Mouse (Mus musculus) embryonic facial prominence, embryonic 13.5 days (tissue): Measurements from ENCODE around the gene Cep170. TPM values are rescaled to one million over a fixed set of nuclear protein-coding genes. Genes with fewer than 3 reads are reported as not detected.
A peak's percentile ranks its signal among the peaks of the same experiment; 100 is the strongest.
"Not testable (repeated sequence)": the region's sequence is repeated elsewhere in the genome, so short reads cannot be mapped to it uniquely, and the experiment has no call there.

Experiments
- ATAC-seq: fragments of 200-750 bp; cut with Nextera tagmentation; 2 replicates; pipeline ENCODE4 v1.8.0; 2017; ENCODE audit warnings: low read depth; ENCODE audit not compliant: insufficient number of reproducible peaks, insufficient read depth, low FRiP score, low TSS enrichment
- H3K27ac ChIP-seq: fragments of 300-500 bp; sonication (generic); 2 replicates; pipeline ENCODE4 v1.5.1; 2015; ENCODE audit warnings: moderate library complexity, mild to moderate bottlenecking, inconsistent platforms
- H3K27me3 ChIP-seq: fragments of 300-500 bp; sonication (generic); 2 replicates; pipeline ENCODE4 v1.6.1; 2015; ENCODE audit warnings: mild to moderate bottlenecking, inconsistent platforms
- H3K36me3 ChIP-seq: fragments of 300-500 bp; sonication (generic); 2 replicates; pipeline ENCODE4 v1.6.1; 2015; ENCODE audit warnings: mild to moderate bottlenecking, inconsistent platforms
- H3K4me1 ChIP-seq: fragments of 300-500 bp; sonication (generic); 2 replicates; pipeline ENCODE4 v1.6.1; 2015; ENCODE audit warnings: inconsistent platforms
- H3K4me2 ChIP-seq: fragments of 300-500 bp; sonication (generic); 2 replicates; pipeline ENCODE4 v1.6.1; 2015; ENCODE audit warnings: moderate library complexity, mild to moderate bottlenecking, inconsistent platforms
- H3K4me3 ChIP-seq: fragments of 300-500 bp; sonication (generic); 2 replicates; pipeline ENCODE4 v1.5.1; 2015; ENCODE audit warnings: mild to moderate bottlenecking, inconsistent platforms
- H3K9ac ChIP-seq: fragments of 300-500 bp; sonication (generic); 2 replicates; pipeline ENCODE4 v1.6.1; 2015; ENCODE audit warnings: mild to moderate bottlenecking, inconsistent platforms
- H3K9me3 ChIP-seq: fragments of 300-500 bp; sonication (generic); 2 replicates; pipeline ENCODE4 v1.6.1; 2016; ENCODE audit warnings: inconsistent platforms
- WGBS: fragments of 180-500 bp; shearing (Covaris S2); methylation state at CpG from one replicate; pipeline ENCODE4 v1.1.7; 2015; ENCODE audit warnings: mixed read lengths; 5-methylcytosine and 5-hydroxymethylcytosine counted together
- polyA plus RNA-seq: library from polyadenylated mRNA; unstranded; fragments of >200 nt; fragmentation: Nextera tagmentation; extraction: Ambion mirVana; gene quantifications from 2 replicates; pipeline ENCODE4 v1.2.1, GENCODE M21; 2015

Gene Cep170
- 33.6 and 39.3 TPM in 2 replicates for polyA plus RNA-seq

DNA sequence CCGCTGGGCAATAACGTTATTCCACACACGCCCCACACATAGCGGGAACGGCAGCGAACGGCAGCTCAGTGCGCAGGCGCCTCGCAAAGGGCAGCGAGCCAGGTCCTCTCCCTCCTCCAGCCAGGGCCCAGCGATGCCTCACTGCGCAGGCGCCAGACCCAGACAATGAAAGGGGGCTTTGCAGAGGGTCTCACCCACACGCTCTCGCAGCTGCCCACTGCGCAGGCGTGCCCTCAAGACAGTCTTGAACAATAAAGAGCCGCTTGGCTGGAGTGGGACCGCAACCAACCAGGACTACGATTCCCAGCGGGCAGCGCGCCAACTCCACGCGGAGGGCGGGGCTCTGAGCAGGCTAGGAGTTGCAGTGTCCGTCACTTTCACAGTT is at the start of gene Cep170:
TSS of gene Cep170 (minus strand) at position 32 of the 385 bp plus-strand sequence.
- peaks cover 14% of the 10 kb centered on the region for H3K4me1 ChIP-seq
- H3K9me3 ChIP-seq: no peaks in the 10 kb centered on the region
- peak within 1 kb of the TSS; percentile 98 for H3K27ac ChIP-seq
- H3K4me3 ChIP-seq: peak within 1 kb of the TSS; percentile 92
- no peaks in the 10 kb centered on the region for H3K27me3 ChIP-seq
- H3K4me2 ChIP-seq: peak within 1 kb of the TSS; percentile 77
- H3K9ac ChIP-seq: peak within 1 kb of the TSS; percentile 92
- WGBS: under 1% methylated on average over 26 of the region's 28 CpGs
- H3K36me3 ChIP-seq: no peaks in the 10 kb centered on the region
- peak; percentile 98 for ATAC-seq

- H3K4me3 ChIP-seq: no peak overlapping the region
- no peaks in the 10 kb centered on the region for H3K9me3 ChIP-seq
- no peaks in the 10 kb centered on the region for H3K27me3 ChIP-seq
- H3K4me2 ChIP-seq: no peak overlapping the region
- peaks cover 8% of the 10 kb centered on the region for H3K4me1 ChIP-seq
- H3K9ac ChIP-seq: no peak overlapping the region
- no peaks in the 10 kb centered on the region for H3K36me3 ChIP-seq
- 54% methylated on average over 9 of the region's 9 CpGs for WGBS
- ATAC-seq: no peak
- no peak overlapping the region for H3K27ac ChIP-seq
Observed at GRCm38 (mm10) chr1:176861981-176862644, 48.2 kb upstream of the Cep170 start.

GRCm38 (mm10) chr1:176852813-176853590 is 39.1 kb upstream of the Cep170 start:
- H3K36me3 ChIP-seq: peaks cover 17% of the 10 kb centered on the region

DNA sequence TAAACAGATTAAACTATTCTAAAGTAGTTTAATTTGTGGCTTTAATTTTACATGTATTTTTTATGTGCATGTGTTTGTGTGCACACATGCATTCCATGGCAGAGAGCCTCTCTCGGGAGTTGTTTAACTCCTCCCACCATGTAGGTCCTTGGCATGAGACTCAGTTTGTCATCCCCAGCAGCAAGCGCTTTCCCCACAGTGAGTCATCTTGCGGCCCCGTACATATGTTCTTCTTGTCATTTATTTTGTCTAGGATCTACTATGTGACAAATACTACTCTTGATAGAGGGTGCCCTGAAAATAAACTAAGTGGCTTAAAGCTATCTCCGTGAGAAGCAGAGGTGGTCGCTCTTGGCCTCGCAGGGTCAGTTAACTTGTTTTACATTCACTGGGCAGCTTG is 37.5 kb upstream of the Cep170 start:
- Histone ChIP-seq H3K4me2 (no peak overlapping the region), H3K9me3 (peaks cover 8% of the 10 kb centered on the region), H3K36me3 (peaks cover 17% of the 10 kb centered on the region), H3K27ac (no peak overlapping the region), H3K27me3 (no peaks in the 10 kb centered on the region), H3K4me1 (peaks cover 6% of the 10 kb centered on the region), H3K9ac (no peak overlapping the region), H3K4me3 (no peak overlapping the region)
- no peak for ATAC-seq
- WGBS: 98% methylated on average over 7 of the region's 7 CpGs

More at GRCm38 (mm10) chr1:176852813-176853590, 39.1 kb upstream of the Cep170 start:
- H3K9ac ChIP-seq: no peak overlapping the region
- H3K4me3 ChIP-seq: no peak overlapping the region
- H3K27me3 ChIP-seq: no peaks in the 10 kb centered on the region
- peaks cover 8% of the 10 kb centered on the region for H3K9me3 ChIP-seq
- ATAC-seq: no peak
- no peak overlapping the region for H3K27ac ChIP-seq
- WGBS: 77% methylated on average over 9 of the region's 9 CpGs
- H3K4me1 ChIP-seq: peaks cover 6% of the 10 kb centered on the region
- H3K4me2 ChIP-seq: no peak overlapping the region

DNA sequence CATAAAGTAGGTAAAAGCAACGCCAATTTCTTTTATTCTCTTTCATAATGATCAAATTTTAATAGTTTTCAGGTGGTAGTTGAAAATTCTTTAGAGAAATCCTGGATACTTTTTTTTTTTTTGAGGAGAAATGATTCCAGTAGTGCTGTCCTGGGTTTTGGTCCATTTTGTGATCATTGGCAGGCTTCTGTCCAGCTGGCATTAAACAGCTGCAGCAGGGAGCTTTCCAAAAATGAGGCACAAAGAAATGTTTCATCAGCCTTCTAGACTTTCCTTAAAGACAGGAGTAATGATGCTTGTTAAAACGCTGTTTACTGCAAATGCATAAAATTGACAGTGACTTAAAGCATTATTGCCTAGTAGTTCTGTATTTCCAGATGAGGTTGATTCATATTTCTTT is 35.5 kb upstream of the Cep170 start:
- H3K9me3 ChIP-seq: peaks cover 8% of the 10 kb centered on the region
- no peak overlapping the region for H3K4me3 ChIP-seq
- H3K27ac ChIP-seq: no peak overlapping the region
- WGBS: 69% methylated on average over 2 of the region's 2 CpGs
- no peak for ATAC-seq
- no peaks in the 10 kb centered on the region for H3K27me3 ChIP-seq
- peaks cover 23% of the 10 kb centered on the region for H3K36me3 ChIP-seq
- peaks cover 6% of the 10 kb centered on the region for H3K4me1 ChIP-seq
- H3K9ac ChIP-seq: no peak overlapping the region
- no peak overlapping the region for H3K4me2 ChIP-seq

GRCm38 (mm10) chr1:176848613-176849290 is 34.9 kb upstream of the Cep170 start:
- Histone ChIP-seq H3K9me3 (peaks cover 8% of the 10 kb centered on the region), H3K36me3 (peaks cover 23% of the 10 kb centered on the region), H3K27me3 (no peaks in the 10 kb centered on the region), H3K4me1 (peaks cover 6% of the 10 kb centered on the region), H3K9ac (no peak overlapping the region), H3K4me3 (no peak overlapping the region), H3K4me2 (no peak overlapping the region), H3K27ac (no peak overlapping the region)
- no peak for ATAC-seq
- 65% methylated on average over 11 of the region's 11 CpGs for WGBS

DNA sequence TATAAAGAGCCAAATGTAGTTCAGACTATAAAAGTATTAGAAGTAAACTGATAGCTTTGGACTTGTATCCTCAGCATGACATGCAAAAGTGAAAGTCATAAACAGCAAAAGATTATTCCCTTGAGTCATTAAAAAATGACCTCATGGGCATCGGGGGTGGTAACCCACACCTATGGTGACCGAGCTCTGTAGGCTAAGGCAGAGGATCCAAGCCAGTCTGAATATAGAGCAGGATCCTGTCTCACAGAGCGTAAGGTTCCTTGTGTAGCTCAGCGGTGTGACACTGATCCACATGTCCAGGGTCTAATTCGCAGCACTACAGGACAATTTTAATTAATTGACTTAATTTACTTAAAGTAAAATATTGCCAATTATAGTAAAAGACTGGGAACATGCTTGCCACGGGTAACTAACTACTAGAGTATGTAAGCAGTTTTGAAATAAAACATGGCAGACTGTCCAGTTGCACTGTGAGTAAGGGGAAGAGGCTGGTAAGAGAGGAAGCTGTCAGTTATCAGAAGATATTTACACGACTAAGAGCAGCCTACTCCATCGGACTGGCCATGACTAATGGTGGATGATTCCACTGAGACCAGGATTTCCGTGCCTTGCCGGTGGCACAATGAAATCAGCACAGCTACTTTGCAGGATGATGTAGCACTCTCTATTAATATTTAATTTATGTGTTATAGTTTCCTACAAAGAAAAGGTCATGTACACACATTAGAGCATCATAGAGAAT is 33.4 kb upstream of the Cep170 start:
- WGBS: 81% methylated on average over 10 of the region's 10 CpGs
- no peak overlapping the region for H3K27ac ChIP-seq
- no peak overlapping the region for H3K9ac ChIP-seq
- H3K36me3 ChIP-seq: peaks cover 12% of the 10 kb centered on the region
- no peak for ATAC-seq
- no peaks in the 10 kb centered on the region for H3K27me3 ChIP-seq
- no peak overlapping the region for H3K4me2 ChIP-seq
- peaks cover 2% of the 10 kb centered on the region for H3K9me3 ChIP-seq
- H3K4me1 ChIP-seq: peaks cover 6% of the 10 kb centered on the region
- no peak overlapping the region for H3K4me3 ChIP-seq

DNA sequence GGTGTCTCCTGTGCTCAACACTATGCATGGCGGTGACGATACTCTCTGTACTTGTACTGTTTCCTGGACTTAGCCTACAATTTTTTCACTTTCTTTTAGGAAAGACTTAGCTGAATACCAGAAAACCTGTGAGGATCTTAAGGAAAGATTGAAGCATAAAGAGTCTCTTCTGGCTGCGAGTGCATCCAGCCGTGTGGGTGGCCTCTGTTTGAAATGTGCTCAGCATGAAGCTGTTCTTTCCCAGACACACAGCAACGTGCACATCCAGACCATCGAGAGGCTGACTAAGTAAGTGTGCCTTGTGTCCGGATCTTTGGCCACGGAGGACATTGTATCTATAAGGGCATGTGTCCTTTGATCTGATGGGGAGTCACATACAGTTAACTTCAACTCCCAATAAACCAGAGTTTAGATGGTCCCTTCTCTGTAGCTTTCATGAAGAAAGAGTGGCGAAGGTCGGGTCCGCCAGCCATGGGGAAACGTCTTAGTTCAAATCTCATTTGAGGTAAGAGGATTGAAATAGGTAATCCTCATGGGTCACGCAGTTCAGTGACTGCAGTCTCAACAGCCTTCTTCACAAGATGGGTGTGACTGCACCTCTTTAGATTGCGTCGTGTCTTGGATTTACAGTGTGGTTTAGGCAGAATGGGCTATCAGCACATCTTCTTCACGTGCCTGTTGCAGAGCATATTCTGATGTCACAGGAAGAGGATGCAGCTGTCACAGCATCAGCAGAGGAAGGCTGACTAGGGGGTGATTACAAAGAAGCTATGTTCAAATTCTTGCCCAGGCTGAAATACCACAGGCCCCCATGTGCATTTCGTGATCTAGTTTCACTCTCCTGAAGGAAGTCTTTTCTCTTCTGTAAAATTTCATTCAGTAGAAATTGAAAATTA is 31.5 kb upstream of the Cep170 start:
- no peak overlapping the region for H3K27ac ChIP-seq
- WGBS: 75% methylated on average over 17 of the region's 17 CpGs
- H3K27me3 ChIP-seq: no peaks in the 10 kb centered on the region
- peaks cover 16% of the 10 kb centered on the region; the same call in 1 of the 2 replicates for H3K36me3 ChIP-seq
- no peak overlapping the region for H3K4me2 ChIP-seq
- H3K4me3 ChIP-seq: no peak overlapping the region
- ATAC-seq: no peak
- H3K9me3 ChIP-seq: no peaks in the 10 kb centered on the region
- H3K4me1 ChIP-seq: peaks cover 6% of the 10 kb centered on the region
- no peak overlapping the region for H3K9ac ChIP-seq

DNA sequence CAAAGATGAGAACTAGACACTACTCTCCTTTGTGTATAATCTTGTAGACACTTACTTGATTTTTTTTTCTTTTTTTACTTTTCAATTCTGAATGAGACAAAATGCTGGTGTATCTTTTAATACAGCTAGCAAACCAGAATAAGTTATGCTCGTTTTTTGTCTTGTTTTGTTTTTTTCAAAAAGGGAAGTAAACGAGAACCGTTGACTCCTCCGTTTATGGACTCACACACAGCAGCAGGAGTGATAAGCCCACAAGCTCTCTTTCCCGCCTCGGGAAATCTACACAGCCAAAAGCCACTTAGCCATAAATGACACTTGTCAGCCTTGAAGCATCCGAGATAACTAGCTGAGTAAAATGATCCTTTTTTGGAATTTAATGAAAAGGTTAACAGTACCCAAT is 22.7 kb upstream of the Cep170 start:
- not testable (repeated sequence) for H3K27me3 ChIP-seq, H3K4me2 ChIP-seq, H3K4me3 ChIP-seq, H3K36me3 ChIP-seq, H3K9ac ChIP-seq, H3K9me3 ChIP-seq, H3K27ac ChIP-seq, ATAC-seq, H3K4me1 ChIP-seq
- 75% methylated on average over 7 of the region's 7 CpGs for WGBS

DNA sequence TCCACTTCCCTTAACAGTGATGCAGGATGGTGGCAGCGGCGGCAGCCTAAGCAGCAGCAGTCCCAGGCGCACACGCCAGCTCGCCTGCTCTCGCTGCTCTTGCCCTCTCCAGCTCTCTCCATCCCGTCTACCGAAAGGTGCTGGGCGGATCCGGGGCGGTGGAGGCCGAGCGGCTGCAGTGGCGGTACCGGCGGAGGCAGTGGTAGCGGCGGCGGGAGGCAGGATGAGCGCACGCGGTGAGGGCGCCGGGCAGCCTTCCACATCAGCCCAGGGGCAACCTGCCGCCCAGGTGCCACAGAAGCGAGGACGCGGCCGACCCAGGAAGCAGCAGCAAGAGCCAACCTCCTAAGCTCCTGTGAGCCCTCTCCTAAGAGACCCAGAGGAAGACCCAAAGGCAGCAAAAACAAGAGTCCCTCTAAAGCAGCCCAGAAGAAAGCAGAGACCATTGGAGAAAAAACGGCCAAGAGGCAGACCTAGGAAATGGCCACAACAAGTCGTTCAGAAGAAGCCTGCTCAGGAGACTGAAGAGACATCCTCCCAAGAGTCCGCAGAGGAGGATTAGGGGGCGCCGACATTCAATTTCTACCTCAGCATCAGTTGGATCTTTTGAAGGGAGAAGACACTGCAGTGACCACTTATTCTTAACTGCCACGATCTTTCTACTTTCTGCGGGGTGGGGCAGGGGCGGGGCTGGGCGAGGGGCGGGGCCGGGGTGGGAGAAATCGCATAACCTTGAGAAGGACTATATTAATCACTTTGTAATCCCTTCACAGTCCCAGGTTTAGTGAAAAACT is 21.8 kb upstream of the Cep170 start:
- peak overlapping the region; percentile 42 for H3K4me3 ChIP-seq
- no peaks in the 10 kb centered on the region for H3K9me3 ChIP-seq
- no peaks in the 10 kb centered on the region; the same call in 1 of the 2 replicates for H3K4me1 ChIP-seq
- H3K27me3 ChIP-seq: peaks cover 9% of the 10 kb centered on the region
- H3K4me2 ChIP-seq: peak overlapping the region; percentile 73
- H3K36me3 ChIP-seq: peaks cover 5% of the 10 kb centered on the region; the same call in 1 of the 2 replicates
- ATAC-seq: no peak
- H3K9ac ChIP-seq: peak overlapping the region; percentile 64
- 1% methylated on average over 41 of the region's 41 CpGs for WGBS
- no peak overlapping the region for H3K27ac ChIP-seq
